Mouse (Mus musculus): ENCODE measurements around the gene Fam222a. TPM values are rescaled to one million over a fixed set of nuclear protein-coding genes. Genes with fewer than 3 reads are reported as not detected.

Fam222a gene
- polyA plus RNA-seq, 1 experiment: 3.4 TPM

DNA sequence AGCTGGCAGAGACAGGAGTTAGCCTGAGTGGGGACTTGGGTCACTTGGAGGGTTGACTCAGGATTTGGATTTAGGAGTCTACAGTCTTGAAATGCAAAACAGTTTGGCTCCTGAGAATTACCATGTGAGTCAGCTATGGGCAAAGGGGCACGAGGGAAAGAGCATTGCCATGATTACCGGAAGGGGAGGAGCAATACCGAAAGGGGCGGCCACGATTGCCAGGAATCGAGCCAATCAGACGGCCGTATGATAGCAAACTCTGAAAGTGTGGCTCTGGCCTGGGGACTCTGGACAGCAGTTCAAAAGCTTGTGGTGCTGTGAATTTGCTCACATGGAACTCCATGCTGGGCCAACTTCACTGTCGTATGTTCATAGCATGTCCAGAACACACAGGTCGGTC is 18.8 kb upstream of the Fam222a start:
- no peaks in the 10 kb centered on the region for H3K36me3 ChIP-seq (ENCODE audit: control insufficient read depth, insufficient read depth, low read length, poor library complexity, severe bottlenecking)
- no peaks in the 10 kb centered on the region for H3K27me3 ChIP-seq (ENCODE audit: control insufficient read depth, insufficient read depth, low read length, poor library complexity, severe bottlenecking)
- no peak overlapping the region for H3K9ac ChIP-seq (ENCODE audit: low read depth, poor library complexity, severe bottlenecking)
- H3K27ac ChIP-seq (ENCODE audit: insufficient read depth, low read length): no peak overlapping the region
- no peaks in the 10 kb centered on the region for H3K9me3 ChIP-seq (replicated peaks; ENCODE audit: control insufficient read depth, insufficient read depth, low read length, poor library complexity, severe bottlenecking)
- H3K4me1 ChIP-seq (ENCODE audit: control insufficient read depth, insufficient read depth, low read length): no peaks in the 10 kb centered on the region
- TF ChIP-seq CTCF (IDR thresholded peaks at IDR 0.05; ENCODE audit: low read depth, low read length): no peak
- no peak overlapping the region for H3K4me3 ChIP-seq (ENCODE audit: low read depth, low read length)

GRCm38 (mm10) chr5:114549770-114550169 is 18.0 kb upstream of the Fam222a start:
- Histone ChIP-seq H3K27me3 (ENCODE audit: control insufficient read depth, insufficient read depth, low read length, poor library complexity, severe bottlenecking) (no peaks in the 10 kb centered on the region), H3K27ac (ENCODE audit: insufficient read depth, low read length) (no peak overlapping the region), H3K4me3 (ENCODE audit: low read depth, low read length) (no peak overlapping the region), H3K4me1 (ENCODE audit: control insufficient read depth, insufficient read depth, low read length) (no peaks in the 10 kb centered on the region), H3K9me3 (replicated peaks; ENCODE audit: control insufficient read depth, insufficient read depth, low read length, poor library complexity, severe bottlenecking) (no peaks in the 10 kb centered on the region), H3K9ac (ENCODE audit: low read depth, poor library complexity, severe bottlenecking) (no peak overlapping the region), H3K36me3 (ENCODE audit: control insufficient read depth, insufficient read depth, low read length, poor library complexity, severe bottlenecking) (no peaks in the 10 kb centered on the region)
- no peak for TF ChIP-seq CTCF (IDR thresholded peaks at IDR 0.05; ENCODE audit: low read depth, low read length)
- TF ChIP-seq EP300 (IDR thresholded peaks at IDR 0.05; ENCODE audit: insufficient read depth, low read depth, low read length): no peak

GRCm38 (mm10) chr5:114550431-114550830 is 17.4 kb upstream of the Fam222a start:
- no peak for TF ChIP-seq POLR2A (IDR thresholded peaks at IDR 0.05; ENCODE audit: insufficient read depth, low read length)
- TF ChIP-seq CTCF (IDR thresholded peaks at IDR 0.05; ENCODE audit: low read depth, low read length): no peak
- TF ChIP-seq EP300 (IDR thresholded peaks at IDR 0.05; ENCODE audit: insufficient read depth, low read depth, low read length): no peak
- no peak overlapping the region for H3K9ac ChIP-seq (ENCODE audit: low read depth, poor library complexity, severe bottlenecking)
- no peaks in the 10 kb centered on the region for H3K4me1 ChIP-seq (ENCODE audit: control insufficient read depth, insufficient read depth, low read length)
- H3K27ac ChIP-seq (ENCODE audit: insufficient read depth, low read length): no peak overlapping the region
- H3K9me3 ChIP-seq (replicated peaks; ENCODE audit: control insufficient read depth, insufficient read depth, low read length, poor library complexity, severe bottlenecking): no peaks in the 10 kb centered on the region
- no peak overlapping the region for H3K4me3 ChIP-seq (ENCODE audit: low read depth, low read length)
- H3K27me3 ChIP-seq (ENCODE audit: control insufficient read depth, insufficient read depth, low read length, poor library complexity, severe bottlenecking): no peaks in the 10 kb centered on the region
- H3K36me3 ChIP-seq (ENCODE audit: control insufficient read depth, insufficient read depth, low read length, poor library complexity, severe bottlenecking): no peaks in the 10 kb centered on the region

DNA sequence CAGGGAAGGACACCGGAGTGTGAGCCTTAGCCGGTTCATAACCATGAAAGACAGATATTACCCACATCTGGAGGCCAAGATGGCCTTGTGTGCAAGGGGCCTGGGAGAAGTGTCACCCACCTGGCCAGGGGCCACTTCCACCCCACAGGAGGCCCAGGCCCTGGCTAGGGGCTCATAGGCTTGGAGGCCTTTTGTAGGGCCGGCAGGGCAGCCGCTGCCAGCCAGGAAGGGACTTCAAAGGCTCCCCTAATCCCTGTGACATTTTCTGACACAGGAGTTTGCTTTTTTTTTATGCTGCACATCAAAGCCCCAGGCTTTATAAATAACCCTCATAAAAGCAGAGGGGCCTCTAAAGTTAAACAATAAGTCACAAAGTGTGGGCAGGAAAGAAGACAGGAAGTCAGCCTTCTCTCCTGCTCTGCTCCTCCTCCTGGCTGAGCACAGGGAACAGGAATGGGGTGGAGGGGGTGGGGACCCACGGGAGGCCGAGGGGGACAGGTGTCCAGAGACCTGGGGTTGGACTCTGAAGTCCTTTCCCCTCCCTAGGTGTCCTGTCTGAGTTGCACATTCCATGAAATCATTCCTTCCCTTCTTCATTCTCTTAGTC is 16.8 kb upstream of the Fam222a start:
- Histone ChIP-seq H3K4me1 (ENCODE audit: control insufficient read depth, insufficient read depth, low read length) (no peaks in the 10 kb centered on the region), H3K27ac (ENCODE audit: insufficient read depth, low read length) (no peak overlapping the region), H3K36me3 (ENCODE audit: control insufficient read depth, insufficient read depth, low read length, poor library complexity, severe bottlenecking) (no peaks in the 10 kb centered on the region)

DNA sequence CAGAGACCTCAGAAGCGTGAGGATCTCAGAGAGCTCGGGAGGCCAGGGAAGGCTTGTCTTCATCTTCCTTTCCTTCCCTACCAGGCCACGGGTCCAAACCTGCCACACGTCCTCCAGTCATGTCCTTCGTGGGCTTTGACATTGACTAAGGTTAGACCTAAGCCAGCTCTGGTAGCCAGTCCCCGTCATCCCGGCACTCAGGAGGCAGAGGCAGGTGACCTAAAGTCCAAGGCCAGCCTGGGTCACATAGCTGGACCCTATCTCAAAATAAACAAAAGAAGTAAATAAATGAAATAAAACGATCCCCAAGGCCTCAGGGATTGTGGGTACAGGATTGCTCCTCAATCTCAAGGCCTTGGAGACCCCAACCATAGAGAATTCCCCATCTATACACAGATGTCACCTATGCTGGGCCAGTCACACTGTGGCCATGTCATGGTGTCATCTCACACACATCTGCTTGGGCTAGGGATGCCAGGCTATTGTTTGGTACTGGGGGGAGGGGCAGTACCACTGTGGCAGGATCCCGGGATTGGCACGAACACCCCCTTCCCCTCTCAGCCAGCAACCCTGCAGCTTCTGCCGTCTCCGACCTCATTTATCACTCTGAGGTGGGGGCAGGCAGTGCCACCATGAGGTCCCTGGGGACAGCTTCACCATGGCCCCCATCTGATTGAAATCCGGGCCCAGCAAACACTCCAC is 15.2 kb upstream of the Fam222a start:
- H3K4me3 ChIP-seq (ENCODE audit: low read depth, low read length): no peak overlapping the region
- no peaks in the 10 kb centered on the region for H3K36me3 ChIP-seq (ENCODE audit: control insufficient read depth, insufficient read depth, low read length, poor library complexity, severe bottlenecking)
- no peak overlapping the region for H3K27ac ChIP-seq (ENCODE audit: insufficient read depth, low read length)
- no peak for TF ChIP-seq EP300 (IDR thresholded peaks at IDR 0.05; ENCODE audit: insufficient read depth, low read depth, low read length)
- no peak for TF ChIP-seq POLR2A (IDR thresholded peaks at IDR 0.05; ENCODE audit: insufficient read depth, low read length)
- TF ChIP-seq CTCF (IDR thresholded peaks at IDR 0.05; ENCODE audit: low read depth, low read length): no peak
- H3K9me3 ChIP-seq (replicated peaks; ENCODE audit: control insufficient read depth, insufficient read depth, low read length, poor library complexity, severe bottlenecking): no peaks in the 10 kb centered on the region
- no peaks in the 10 kb centered on the region for H3K4me1 ChIP-seq (ENCODE audit: control insufficient read depth, insufficient read depth, low read length)
- H3K27me3 ChIP-seq (ENCODE audit: control insufficient read depth, insufficient read depth, low read length, poor library complexity, severe bottlenecking): no peaks in the 10 kb centered on the region
- no peak overlapping the region for H3K9ac ChIP-seq (ENCODE audit: low read depth, poor library complexity, severe bottlenecking)

More for the DNA sequence above, 16.8 kb upstream of the Fam222a start:
- Histone ChIP-seq H3K9me3 (replicated peaks; ENCODE audit: control insufficient read depth, insufficient read depth, low read length, poor library complexity, severe bottlenecking) (no peaks in the 10 kb centered on the region), H3K9ac (ENCODE audit: low read depth, poor library complexity, severe bottlenecking) (no peak overlapping the region), H3K4me3 (ENCODE audit: low read depth, low read length) (no peak overlapping the region), H3K27me3 (ENCODE audit: control insufficient read depth, insufficient read depth, low read length, poor library complexity, severe bottlenecking) (no peaks in the 10 kb centered on the region)
- TF ChIP-seq EP300 (IDR thresholded peaks at IDR 0.05; ENCODE audit: insufficient read depth, low read depth, low read length): no peak
- TF ChIP-seq CTCF (IDR thresholded peaks at IDR 0.05; ENCODE audit: low read depth, low read length): no peak
- no peak for TF ChIP-seq POLR2A (IDR thresholded peaks at IDR 0.05; ENCODE audit: insufficient read depth, low read length)

GRCm38 (mm10) chr5:114553706-114554105 is 14.1 kb upstream of the Fam222a start:
- Histone ChIP-seq H3K27ac (ENCODE audit: insufficient read depth, low read length) (no peak overlapping the region), H3K9ac (ENCODE audit: low read depth, poor library complexity, severe bottlenecking) (no peak overlapping the region), H3K27me3 (ENCODE audit: control insufficient read depth, insufficient read depth, low read length, poor library complexity, severe bottlenecking) (no peaks in the 10 kb centered on the region), H3K4me1 (ENCODE audit: control insufficient read depth, insufficient read depth, low read length) (no peaks in the 10 kb centered on the region), H3K9me3 (replicated peaks; ENCODE audit: control insufficient read depth, insufficient read depth, low read length, poor library complexity, severe bottlenecking) (no peaks in the 10 kb centered on the region), H3K36me3 (ENCODE audit: control insufficient read depth, insufficient read depth, low read length, poor library complexity, severe bottlenecking) (no peaks in the 10 kb centered on the region), H3K4me3 (ENCODE audit: low read depth, low read length) (no peak overlapping the region)
- TF ChIP-seq POLR2A (IDR thresholded peaks at IDR 0.05; ENCODE audit: insufficient read depth, low read length) (no peak), EP300 (IDR thresholded peaks at IDR 0.05; ENCODE audit: insufficient read depth, low read depth, low read length) (no peak), CTCF (IDR thresholded peaks at IDR 0.05; ENCODE audit: low read depth, low read length) (no peak)

Data from ES-Bruce4 (cell line).